Mouse (Mus musculus) layer of hippocampus, postnatal 36 days (tissue): ENCODE measurements around the gene Mfn1. TPM values are rescaled to one million over a fixed set of nuclear protein-coding genes. Genes with fewer than 3 reads are reported as not detected.

Experiments
- DNase-seq, 2 experiments: peaks; one replicate each; pipeline ENCODE4 v3.0.0; 2022
- total RNA-seq, 2 experiments: library from RNA; stranded (reverse); gene quantifications; 2 replicates each; pipeline ENCODE4 v1.2.3; 2021

Gene Mfn1
- total RNA-seq, 2 experiments from 2014 or later, result 85.1 to 98.9 TPM

GRCm38 (mm10) chr3:32510375-32511190, 18.7 kb upstream of the Mfn1 start:
- DNase-seq, result peak; percentile 91 to 92

DNA sequence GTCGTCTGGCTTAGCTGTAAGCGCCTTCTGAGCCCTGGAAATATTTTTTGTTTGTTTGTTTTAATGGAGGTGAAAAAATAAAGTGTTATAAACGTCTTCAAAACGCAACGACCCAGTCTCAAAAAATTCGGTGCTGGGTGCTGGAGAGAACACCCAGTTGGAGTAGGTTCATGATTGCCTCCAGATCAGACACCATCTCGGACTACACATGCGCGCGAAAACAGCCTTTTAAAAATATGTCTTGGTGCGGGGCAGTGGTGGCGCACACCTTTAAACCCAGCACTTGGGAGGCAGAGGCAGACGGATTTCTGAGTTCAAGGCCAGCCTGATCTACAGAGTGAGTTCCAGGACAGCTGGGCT, 18.1 kb upstream of the Mfn1 start:
- DNase-seq, result peak in 1 of 2 experiments; percentile 21

- DNase-seq, result no peak
These were observed 16.5 kb upstream of the Mfn1 start for GRCm38 (mm10) chr3:32512686-32513284.

- no peak for DNase-seq
These were observed 15.7 kb upstream of the Mfn1 start for GRCm38 (mm10) chr3:32513528-32513927.

- DNase-seq, result no peak
These were observed 2.1 kb upstream of the Mfn1 start for GRCm38 (mm10) chr3:32527181-32527580.

DNA sequence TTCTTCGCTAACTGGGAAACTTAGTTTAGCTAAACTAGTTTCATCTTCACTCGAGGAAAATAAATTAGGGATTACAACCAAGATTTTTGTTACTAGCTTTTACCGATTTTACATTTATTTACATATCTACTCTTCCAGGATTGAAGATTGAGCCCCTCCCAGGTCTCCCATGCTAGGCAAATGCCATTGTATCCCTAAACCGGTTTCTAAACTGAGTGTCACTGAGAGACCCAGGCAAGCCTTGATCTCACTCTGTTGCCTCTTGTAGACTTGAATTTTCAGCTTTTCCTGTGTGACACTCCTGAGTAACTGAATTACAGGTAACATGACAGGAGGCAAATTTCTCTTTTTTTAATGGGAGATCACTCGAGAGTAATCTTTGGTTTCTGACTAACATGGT, 776 bp downstream of the Mfn1 start:
- no peak for DNase-seq

- no peak for DNase-seq
These were observed 6.4 kb downstream of the Mfn1 start for GRCm38 (mm10) chr3:32535692-32536091.

- peak; percentile 36 to 48 for DNase-seq
These were observed 8.3 kb downstream of the Mfn1 start for GRCm38 (mm10) chr3:32537556-32537955.

DNA sequence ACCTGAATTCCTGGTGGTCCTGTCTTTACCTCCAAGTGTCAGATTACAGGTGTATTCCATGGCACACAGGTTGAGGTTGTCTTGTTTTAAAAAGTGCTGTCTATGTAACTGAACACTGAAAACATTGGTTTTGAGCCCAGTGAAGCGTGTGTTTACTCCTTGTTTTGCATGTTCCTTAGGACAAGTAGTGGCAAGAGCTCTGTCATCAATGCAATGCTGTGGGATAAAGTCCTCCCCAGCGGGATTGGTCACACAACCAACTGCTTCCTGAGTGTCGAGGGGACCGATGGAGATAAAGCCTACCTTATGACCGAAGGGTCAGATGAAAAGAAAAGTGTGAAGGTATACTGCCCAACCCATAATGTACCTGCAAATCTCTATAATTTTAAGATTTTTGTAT, 8.8 kb downstream of the Mfn1 start:
- no peak for DNase-seq

DNA sequence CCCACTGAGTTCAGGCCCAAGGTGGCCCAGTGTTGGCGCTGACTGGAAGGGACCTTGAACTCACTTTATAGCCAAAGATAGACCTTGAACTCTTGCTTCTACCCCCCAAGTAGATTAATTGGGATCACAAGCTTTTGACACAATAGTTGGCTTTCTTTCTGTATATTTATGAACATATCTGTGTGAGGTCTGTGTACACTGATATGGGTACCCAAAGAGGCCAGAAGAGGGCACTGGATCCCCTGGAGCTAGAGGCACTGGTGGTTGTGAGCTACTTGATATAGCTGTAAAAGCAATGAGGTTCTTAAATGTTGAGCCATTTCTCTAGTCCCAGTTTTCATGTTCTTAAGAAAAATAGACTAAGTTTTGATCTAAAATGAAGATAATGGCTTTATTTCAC, 23.8 kb downstream of the Mfn1 start:
- DNase-seq, result no peak

DNA sequence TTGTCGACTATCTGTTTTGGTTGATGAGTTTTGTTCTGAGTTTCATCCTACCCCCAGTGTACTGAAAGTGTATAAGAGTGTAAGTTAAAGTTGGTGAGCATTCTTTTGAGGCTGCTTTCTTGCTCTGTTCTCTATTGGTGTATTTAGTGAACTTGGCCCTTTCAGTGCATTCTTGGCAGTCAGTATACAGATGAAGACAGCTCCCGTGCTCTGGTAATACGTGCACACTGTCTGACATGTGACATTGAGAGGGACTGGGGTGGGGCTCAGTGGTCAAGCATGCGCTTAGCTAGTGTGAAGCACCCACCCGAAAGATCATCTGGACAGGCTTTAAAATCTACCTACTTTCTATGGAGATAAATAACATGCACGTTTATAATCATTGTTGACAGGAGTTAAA, 34.1 kb downstream of the Mfn1 start:
- no peak for DNase-seq

GRCm38 (mm10) chr3:32573086-32573485, 43.8 kb downstream of the Mfn1 start:
- no peak for DNase-seq

- no peak for DNase-seq
These were observed 44.6 kb downstream of the Mfn1 start for GRCm38 (mm10) chr3:32573881-32574280.

DNA sequence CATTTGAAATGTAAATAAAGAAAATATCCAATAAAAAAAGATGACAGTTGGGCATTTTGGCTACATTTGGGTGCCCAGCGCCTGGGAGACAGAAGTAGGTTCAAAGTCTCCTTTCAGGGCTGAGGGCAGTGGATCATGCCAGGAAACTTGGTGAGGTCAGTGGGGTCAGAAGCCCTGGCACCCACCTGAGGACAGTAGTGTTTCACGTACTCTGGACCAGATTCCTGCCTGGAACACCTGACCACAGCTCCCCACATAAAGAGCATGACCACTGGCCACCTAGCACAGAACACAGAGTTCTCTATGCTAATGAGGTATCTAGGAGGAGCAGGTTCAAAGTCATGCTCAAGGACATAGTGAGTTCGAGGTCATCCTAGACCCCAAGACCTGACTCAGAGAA, 45.9 kb downstream of the Mfn1 start:
- no peak for DNase-seq

GRCm38 (mm10) chr3:32578772-32579171, 49.5 kb downstream of the Mfn1 start:
- no peak for DNase-seq

- DNase-seq, result no peak
These were observed 51.5 kb downstream of the Mfn1 start for GRCm38 (mm10) chr3:32580738-32581137.

DNA sequence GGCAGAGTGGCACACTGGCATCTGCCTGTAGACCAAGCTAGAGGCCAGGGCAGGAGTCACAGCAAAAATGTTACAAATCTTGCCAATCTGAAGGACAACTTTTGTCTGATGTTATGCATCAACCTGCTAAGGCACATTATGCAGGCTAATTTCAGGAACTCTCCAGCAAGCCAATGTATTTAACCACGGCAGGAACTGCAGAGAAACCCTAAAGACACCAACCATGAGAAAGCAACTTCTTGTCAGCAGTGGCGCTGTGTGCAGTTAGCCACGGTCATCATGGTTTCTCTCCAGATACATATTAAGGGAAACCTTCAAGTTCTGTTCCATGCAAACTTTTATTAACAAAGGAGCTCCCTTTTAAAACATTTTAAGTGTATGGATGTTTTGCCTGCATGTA, 52.6 kb downstream of the Mfn1 start:
- DNase-seq, result no peak

DNA sequence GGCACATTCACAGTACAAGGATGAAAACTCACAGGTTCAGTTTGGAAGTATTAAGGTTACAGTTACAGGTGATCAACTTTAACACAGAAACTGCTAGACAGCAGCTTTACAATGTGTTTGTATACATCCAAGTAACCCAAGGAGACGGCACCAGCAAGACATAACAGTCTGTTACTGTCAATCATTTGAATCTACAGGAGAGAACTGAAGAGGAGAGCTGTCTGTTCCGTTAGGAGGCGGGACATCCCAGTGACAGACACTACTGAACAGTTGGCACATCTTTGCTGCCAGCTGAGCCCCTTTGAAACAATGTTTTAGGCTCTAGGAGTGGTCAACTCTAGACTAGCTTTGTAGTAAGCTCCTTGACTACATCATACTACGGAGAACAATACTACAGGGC, 54.2 kb downstream of the Mfn1 start:
- peak in 1 of 2 experiments; percentile 11 for DNase-seq

GRCm38 (mm10) chr3:32586274-32586673, 57.0 kb downstream of the Mfn1 start:
- no peak for DNase-seq

DNA sequence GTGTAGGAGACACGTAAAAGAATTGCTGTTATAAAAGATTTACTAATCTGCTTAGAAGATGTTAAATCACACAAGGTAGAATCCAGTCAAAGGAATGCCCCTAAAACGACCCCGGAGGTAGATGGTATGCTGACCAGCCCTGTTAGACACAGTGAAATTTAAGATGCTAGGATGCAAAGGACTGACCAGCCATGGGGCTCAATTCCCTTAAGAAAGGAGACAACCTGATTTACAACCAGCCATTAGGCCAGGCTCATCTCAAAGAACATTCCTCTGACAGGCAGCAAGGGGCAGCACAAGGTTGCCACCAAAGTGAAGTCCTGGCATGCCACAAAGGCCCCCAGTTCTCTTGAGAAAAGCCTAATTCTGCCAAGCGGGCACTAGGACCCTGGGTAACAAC, 65.8 kb downstream of the Mfn1 start:
- DNase-seq, result no peak

DNA sequence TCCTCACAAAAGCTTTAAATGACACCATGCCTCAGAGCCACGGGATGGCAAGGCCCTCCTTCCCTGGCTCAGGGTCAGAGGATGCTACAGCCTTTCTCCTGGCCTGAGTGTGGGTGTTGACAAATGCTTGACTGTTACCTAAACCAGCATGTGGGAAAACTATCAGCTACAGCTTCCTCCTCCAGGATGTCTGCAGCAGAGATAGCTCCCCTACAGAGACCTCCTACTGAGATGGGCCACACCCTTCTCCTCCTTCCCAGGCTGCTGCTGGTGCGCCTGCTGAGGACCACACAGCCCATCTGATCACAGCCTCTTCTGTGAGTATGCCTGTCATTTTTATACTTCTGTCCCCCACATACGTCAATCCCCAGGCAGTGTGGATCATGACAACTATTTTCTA, 70.1 kb downstream of the Mfn1 start:
- no peak for DNase-seq

GRCm38 (mm10) chr3:32601055-32601454, 71.8 kb downstream of the Mfn1 start:
- no peak for DNase-seq

DNA sequence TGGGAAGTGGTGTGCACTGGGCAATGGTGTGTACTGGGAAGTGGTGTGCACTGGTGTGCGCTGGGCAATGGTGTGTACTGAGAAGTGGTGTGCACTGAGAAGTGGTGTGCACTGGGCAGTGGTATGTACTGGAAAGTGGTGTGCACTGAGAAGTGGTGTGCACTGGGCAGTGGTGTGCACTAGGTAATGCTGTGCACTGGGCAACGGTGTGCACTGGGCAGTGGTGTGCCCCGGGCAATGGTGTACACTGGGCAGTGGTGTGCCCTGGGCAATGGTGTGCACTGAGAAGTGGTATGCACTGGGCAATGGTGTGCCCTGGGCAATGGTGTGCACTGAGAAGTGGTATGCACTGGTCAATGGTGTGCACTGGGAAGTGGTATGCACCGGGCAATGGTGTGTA, 80.0 kb downstream of the Mfn1 start:
- DNase-seq, result no peak

- DNase-seq, result peak; percentile 64 to 66
These were observed 81.3 kb downstream of the Mfn1 start for GRCm38 (mm10) chr3:32610560-32610959.
